Mouse (Mus musculus): ENCODE results near the gene Exo5. TPM values are rescaled to one million over a fixed set of nuclear protein-coding genes. Genes with fewer than 3 reads are reported as not detected.

Exo5 gene
- polyA plus RNA-seq, 1 experiment from 2014 or later: 44.6 TPM

- H3K27ac ChIP-seq (ENCODE audit: low read length): no peak overlapping the region
- no peaks in the 10 kb centered on the region for H3K4me1 ChIP-seq (replicated peaks; ENCODE audit: control insufficient read depth, insufficient read depth, low read length)
- H3K4me2 ChIP-seq (ENCODE audit: low read length): no peak overlapping the region
- H3K4me3 ChIP-seq (replicated peaks; ENCODE audit: low read length): no peak overlapping the region
- WGBS: 81% methylated on average over 11 of the region's 11 CpGs
- H3K27me3 ChIP-seq (replicated peaks; ENCODE audit: control insufficient read depth, insufficient read depth, low read length): no peaks in the 10 kb centered on the region
- no peak for ATAC-seq
- no peaks in the 10 kb centered on the region for H3K36me3 ChIP-seq (ENCODE audit: control insufficient read depth, insufficient read depth)
- no peak overlapping the region for H3K9ac ChIP-seq (replicated peaks; ENCODE audit: low read depth, low read length)
- H3K9me3 ChIP-seq (ENCODE audit: control insufficient read depth, low read length): no peaks in the 10 kb centered on the region
These were observed 31.0 kb downstream of the Exo5 start for GRCm38 (mm10) chr4:120893656-120894401.

- H3K4me3 ChIP-seq (replicated peaks; ENCODE audit: low read length): no peak overlapping the region
- no peak for ATAC-seq
- H3K4me2 ChIP-seq (ENCODE audit: low read length): no peak overlapping the region
- no peaks in the 10 kb centered on the region for H3K36me3 ChIP-seq (ENCODE audit: control insufficient read depth, insufficient read depth)
- no peak overlapping the region for H3K27ac ChIP-seq (ENCODE audit: low read length)
- H3K9ac ChIP-seq (replicated peaks; ENCODE audit: low read depth, low read length): no peak overlapping the region
- 50% methylated on average over 1 of the region's 1 CpGs for WGBS
- no peaks in the 10 kb centered on the region for H3K4me1 ChIP-seq (replicated peaks; ENCODE audit: control insufficient read depth, insufficient read depth, low read length)
- H3K9me3 ChIP-seq (ENCODE audit: control insufficient read depth, low read length): no peaks in the 10 kb centered on the region
- H3K27me3 ChIP-seq (replicated peaks; ENCODE audit: control insufficient read depth, insufficient read depth, low read length): no peaks in the 10 kb centered on the region
These were observed 32.3 kb downstream of the Exo5 start for GRCm38 (mm10) chr4:120892516-120892915.

GRCm38 (mm10) chr4:120891960-120892359, 32.9 kb downstream of the Exo5 start:
- no peaks in the 10 kb centered on the region for H3K4me1 ChIP-seq (replicated peaks; ENCODE audit: control insufficient read depth, insufficient read depth, low read length)
- no peak for ATAC-seq
- no peak overlapping the region for H3K4me3 ChIP-seq (replicated peaks; ENCODE audit: low read length)
- H3K27me3 ChIP-seq (replicated peaks; ENCODE audit: control insufficient read depth, insufficient read depth, low read length): no peaks in the 10 kb centered on the region
- H3K27ac ChIP-seq (ENCODE audit: low read length): no peak overlapping the region
- H3K4me2 ChIP-seq (ENCODE audit: low read length): no peak overlapping the region
- no peak overlapping the region for H3K9ac ChIP-seq (replicated peaks; ENCODE audit: low read depth, low read length)
- H3K36me3 ChIP-seq (ENCODE audit: control insufficient read depth, insufficient read depth): no peaks in the 10 kb centered on the region
- H3K9me3 ChIP-seq (ENCODE audit: control insufficient read depth, low read length): no peaks in the 10 kb centered on the region

- H3K27me3 ChIP-seq (replicated peaks; ENCODE audit: control insufficient read depth, insufficient read depth, low read length): no peaks in the 10 kb centered on the region
- H3K9ac ChIP-seq (replicated peaks; ENCODE audit: low read depth, low read length): no peak overlapping the region
- no peaks in the 10 kb centered on the region for H3K36me3 ChIP-seq (ENCODE audit: control insufficient read depth, insufficient read depth)
- no peak overlapping the region for H3K27ac ChIP-seq (ENCODE audit: low read length)
- H3K4me1 ChIP-seq (replicated peaks; ENCODE audit: control insufficient read depth, insufficient read depth, low read length): peaks cover 1% of the 10 kb centered on the region
- H3K9me3 ChIP-seq (ENCODE audit: control insufficient read depth, low read length): no peaks in the 10 kb centered on the region
- no peak for ATAC-seq
- 60% methylated on average over 11 of the region's 11 CpGs for WGBS
- H3K4me3 ChIP-seq (replicated peaks; ENCODE audit: low read length): no peak overlapping the region
- no peak overlapping the region for H3K4me2 ChIP-seq (ENCODE audit: low read length)
These were observed 33.9 kb downstream of the Exo5 start for GRCm38 (mm10) chr4:120890754-120891440.

- ATAC-seq: no peak
- Histone ChIP-seq H3K9me3 (ENCODE audit: control insufficient read depth, low read length) (no peaks in the 10 kb centered on the region), H3K27ac (ENCODE audit: low read length) (no peak overlapping the region), H3K4me1 (replicated peaks; ENCODE audit: control insufficient read depth, insufficient read depth, low read length) (peaks cover 11% of the 10 kb centered on the region), H3K36me3 (ENCODE audit: control insufficient read depth, insufficient read depth) (no peaks in the 10 kb centered on the region), H3K27me3 (replicated peaks; ENCODE audit: control insufficient read depth, insufficient read depth, low read length) (no peaks in the 10 kb centered on the region), H3K4me2 (ENCODE audit: low read length) (no peak overlapping the region), H3K9ac (replicated peaks; ENCODE audit: low read depth, low read length) (no peak overlapping the region), H3K4me3 (replicated peaks; ENCODE audit: low read length) (no peak overlapping the region)
- 75% methylated on average over 8 of the region's 8 CpGs for WGBS
These were observed 35.9 kb downstream of the Exo5 start for GRCm38 (mm10) chr4:120888884-120889283.

GRCm38 (mm10) chr4:120887381-120888112, 37.3 kb downstream of the Exo5 start:
- Histone ChIP-seq H3K36me3 (ENCODE audit: control insufficient read depth, insufficient read depth) (no peaks in the 10 kb centered on the region), H3K9ac (replicated peaks; ENCODE audit: low read depth, low read length) (no peak overlapping the region), H3K4me1 (replicated peaks; ENCODE audit: control insufficient read depth, insufficient read depth, low read length) (peaks cover 17% of the 10 kb centered on the region), H3K27ac (ENCODE audit: low read length) (no peak overlapping the region), H3K9me3 (ENCODE audit: control insufficient read depth, low read length) (no peaks in the 10 kb centered on the region), H3K4me2 (ENCODE audit: low read length) (no peak overlapping the region), H3K4me3 (replicated peaks; ENCODE audit: low read length) (no peak overlapping the region), H3K27me3 (replicated peaks; ENCODE audit: control insufficient read depth, insufficient read depth, low read length) (no peaks in the 10 kb centered on the region)
- 28% methylated on average over 8 of the region's 8 CpGs for WGBS
- ATAC-seq: peak; percentile 31; the same call in 1 of the 2 replicates

GRCm38 (mm10) chr4:120886811-120887210, 38.0 kb downstream of the Exo5 start:
- H3K9ac ChIP-seq (replicated peaks; ENCODE audit: low read depth, low read length): no peak overlapping the region
- H3K4me1 ChIP-seq (replicated peaks; ENCODE audit: control insufficient read depth, insufficient read depth, low read length): peaks cover 24% of the 10 kb centered on the region
- H3K36me3 ChIP-seq (ENCODE audit: control insufficient read depth, insufficient read depth): no peaks in the 10 kb centered on the region
- 87% methylated on average over 5 of the region's 5 CpGs for WGBS
- H3K27me3 ChIP-seq (replicated peaks; ENCODE audit: control insufficient read depth, insufficient read depth, low read length): no peaks in the 10 kb centered on the region
- no peak overlapping the region for H3K27ac ChIP-seq (ENCODE audit: low read length)
- no peak overlapping the region for H3K4me3 ChIP-seq (replicated peaks; ENCODE audit: low read length)
- H3K9me3 ChIP-seq (ENCODE audit: control insufficient read depth, low read length): no peaks in the 10 kb centered on the region
- no peak for ATAC-seq
- no peak overlapping the region for H3K4me2 ChIP-seq (ENCODE audit: low read length)

GRCm38 (mm10) chr4:120886131-120886530, 38.7 kb downstream of the Exo5 start:
- no peaks in the 10 kb centered on the region for H3K27me3 ChIP-seq (replicated peaks; ENCODE audit: control insufficient read depth, insufficient read depth, low read length)

More at GRCm38 (mm10) chr4:120886131-120886530, 38.7 kb downstream of the Exo5 start:
- H3K27ac ChIP-seq (ENCODE audit: low read length): no peak overlapping the region
- peaks cover 24% of the 10 kb centered on the region for H3K4me1 ChIP-seq (replicated peaks; ENCODE audit: control insufficient read depth, insufficient read depth, low read length)
- no peaks in the 10 kb centered on the region for H3K36me3 ChIP-seq (ENCODE audit: control insufficient read depth, insufficient read depth)
- 26% methylated on average over 4 of the region's 4 CpGs for WGBS
- no peak overlapping the region for H3K4me3 ChIP-seq (replicated peaks; ENCODE audit: low read length)
- H3K9ac ChIP-seq (replicated peaks; ENCODE audit: low read depth, low read length): no peak overlapping the region
- H3K4me2 ChIP-seq (ENCODE audit: low read length): no peak overlapping the region
- ATAC-seq: no peak
- no peaks in the 10 kb centered on the region for H3K9me3 ChIP-seq (ENCODE audit: control insufficient read depth, low read length)

All from forebrain, embryonic 16.5 days (tissue).